Mouse (Mus musculus) Patski (cell line): ENCODE measurements around the gene Ptgs2. TPM values are rescaled to one million over a fixed set of nuclear protein-coding genes. Genes with fewer than 3 reads are reported as not detected.

ENCODE experiments used
- ATAC-seq: fragments of 100-300 bp; one replicate; pipeline ENCODE4 v1.8.0; 2021
- CTCF ChIA-PET: fragments of 350-600 bp; sonication (Branson Sonifier 250); formaldehyde crosslinking; loops from one replicate; lab custom pipeline; 2022; ENCODE audit warnings: inconsistent platforms; lab: Charles Lee
- POLR2A ChIA-PET: fragments of 350-600 bp; sonication (Branson Sonifier 250); formaldehyde crosslinking; loops from one replicate; lab custom pipeline; 2022; ENCODE audit warnings: antibody characterized with exemption, inconsistent platforms; lab: Charles Lee
- DNase-seq: peaks from one replicate; pipeline ENCODE4 v3.0.0-alpha.2; 2011; ENCODE audit warnings: low read depth, low spot score
- H3K27me3 ChIP-seq: fragments of 371-371 bp; one replicate; pipeline ENCODE4 v1.5.1; 2021
- CTCF ChIP-seq: fragments of 100-300 bp; IDR thresholded peaks from one replicate; pipeline ENCODE4 v1.5.1; 2021
- in situ Hi-C: fragments of 300-500 bp; cut with MboI; formaldehyde crosslinking; loops from 3 replicates; pipeline ENCODE4 v1.11.1; 2018; ENCODE audit warnings: low pct_unique_long_range_greater_than_20kb, mixed read lengths
- polyA plus RNA-seq: library from polyadenylated mRNA; unstranded; gene quantifications from one replicate; pipeline ENCODE4 v1.2.3, GENCODE M21; 2021

The Ptgs2 gene
- 2.4 TPM for polyA plus RNA-seq

DNA sequence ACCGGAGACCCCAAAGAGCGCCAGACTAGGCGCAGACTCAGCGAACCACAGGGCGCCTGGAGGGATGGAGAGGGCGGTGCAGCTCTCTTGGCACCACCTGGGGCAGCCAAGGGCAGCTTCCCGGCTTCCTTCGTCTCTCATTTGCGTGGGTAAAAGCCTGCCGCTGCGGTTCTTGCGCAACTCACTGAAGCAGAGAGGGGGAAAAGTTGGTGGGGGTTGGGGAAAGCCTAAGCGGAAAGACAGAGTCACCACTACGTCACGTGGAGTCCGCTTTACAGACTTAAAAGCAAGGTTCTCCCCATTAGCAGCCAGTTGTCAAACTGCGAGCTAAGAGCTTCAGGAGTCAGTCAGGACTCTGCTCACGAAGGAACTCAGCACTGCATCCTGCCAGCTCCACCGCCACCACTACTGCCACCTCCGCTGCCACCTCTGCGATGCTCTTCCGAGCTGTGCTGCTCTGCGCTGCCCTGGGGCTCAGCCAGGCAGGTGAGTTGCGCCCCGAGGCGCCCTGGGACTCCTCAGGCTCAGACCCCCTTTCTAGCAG lies at the start of gene Ptgs2:
TSS of gene Ptgs2 (plus strand) at position 242 of the 544 bp plus-strand sequence.
- ATAC-seq (peak; percentile 93), DNase-seq (peak; percentile 38)
- in situ Hi-C loops: loop anchor here (10.0 to 25.0 kb wide), 3 partner anchors 155 to 287 kb away; partner anchors contain the start of genes Odr4 and Tpr
- H3K27me3 ChIP-seq: no peaks in the 10 kb centered on the region
- POLR2A ChIA-PET: no interaction called here
- CTCF ChIA-PET: interaction anchor here (0.9 to 1.5 kb wide), 7 partner anchors 10 to 241 kb away, joined by 3 to 6 read pairs (median 4); no protein-coding TSS in a partner anchor
- TF ChIP-seq CTCF: peak; percentile 53

- no peak for ATAC-seq
Observed at GRCm38 (mm10) chr1:150050256-150050655, 49.6 kb upstream of the Ptgs2 start.

DNA sequence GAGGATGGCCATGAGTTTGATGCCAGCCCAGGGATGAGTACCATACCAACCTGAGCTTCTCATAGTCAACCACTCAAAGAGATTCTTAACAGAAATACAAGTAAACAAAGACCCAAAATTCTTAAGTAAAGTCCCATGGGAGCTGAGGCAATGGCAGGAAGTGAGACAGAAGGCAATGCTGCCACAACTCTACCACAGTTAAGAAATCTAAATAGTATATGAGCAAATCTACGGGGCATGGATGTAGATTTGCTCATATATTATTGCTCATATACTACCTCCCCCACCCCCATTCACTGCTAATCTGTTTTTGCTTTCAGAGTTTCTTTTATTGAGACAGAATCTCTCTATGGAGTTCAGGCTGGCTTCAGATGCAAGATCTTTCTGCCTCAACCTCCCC lies 34.1 kb upstream of the Ptgs2 start:
- TF ChIP-seq CTCF: no peak
- ATAC-seq (no peak), DNase-seq (no peak)
- in situ Hi-C loops: no loop called here
- POLR2A ChIA-PET: no interaction called here
- CTCF ChIA-PET: no interaction called here
- H3K27me3 ChIP-seq: no peaks in the 10 kb centered on the region

More at GRCm38 (mm10) chr1:150050256-150050655, 49.6 kb upstream of the Ptgs2 start:
- ChIA-PET CTCF (no interaction called here), POLR2A (no interaction called here)
- H3K27me3 ChIP-seq: no peaks in the 10 kb centered on the region
- DNase-seq: no peak
- TF ChIP-seq CTCF: no peak
- in situ Hi-C loops: no loop called here

- ChIA-PET POLR2A (no interaction called here), CTCF (no interaction called here)
- H3K27me3 ChIP-seq: no peaks in the 10 kb centered on the region
- in situ Hi-C loops: no loop called here
- no peak for DNase-seq
- no peak for ATAC-seq
- TF ChIP-seq CTCF: no peak
Observed at GRCm38 (mm10) chr1:150072880-150073279, 27.0 kb upstream of the Ptgs2 start.

GRCm38 (mm10) chr1:150074609-150075008 lies 25.2 kb upstream of the Ptgs2 start:
- no peak for ATAC-seq
- in situ Hi-C loops: no loop called here
- DNase-seq: no peak
- CTCF ChIA-PET: interaction anchor here (1.3 to 1.5 kb wide), 2 partner anchors 13 to 318 kb away, joined by 3 to 6 read pairs; partner anchors contain the start of gene Tpr
- POLR2A ChIA-PET: no interaction called here
- TF ChIP-seq CTCF: no peak
- H3K27me3 ChIP-seq: no peaks in the 10 kb centered on the region

GRCm38 (mm10) chr1:150089040-150089692 lies 10.7 kb upstream of the Ptgs2 start:
- ChIA-PET CTCF (interaction anchor here (0.6 kb wide), 1 partner anchor 9 kb away, joined by 3 read pairs; no protein-coding TSS in a partner anchor), POLR2A (no interaction called here)
- DNase-seq (no peak), ATAC-seq (no peak)
- in situ Hi-C loops: no loop called here
- TF ChIP-seq CTCF: no peak
- H3K27me3 ChIP-seq: no peaks in the 10 kb centered on the region

DNA sequence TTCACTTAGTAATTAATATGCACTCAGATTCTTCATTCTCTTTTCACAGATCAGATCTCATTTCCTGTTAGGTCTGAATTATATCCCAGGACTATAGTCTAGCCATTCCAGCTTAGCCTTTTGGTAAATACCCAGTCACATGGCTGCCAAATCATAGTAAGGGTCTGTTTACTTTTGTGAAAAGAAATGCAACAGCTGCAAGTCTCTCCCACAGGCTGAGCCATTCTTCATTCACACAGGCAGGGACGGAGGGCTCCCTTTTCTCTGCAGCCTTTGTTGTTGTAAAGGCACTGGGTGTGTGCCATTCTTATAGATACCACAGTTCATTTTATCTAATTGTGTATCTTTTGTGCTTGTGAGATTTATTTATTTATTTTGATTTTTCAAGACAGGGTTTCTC lies 9.6 kb upstream of the Ptgs2 start:
- TF ChIP-seq CTCF: no peak
- CTCF ChIA-PET: interaction anchor here (0.8 to 1.0 kb wide), 2 partner anchors 10 to 21 kb away, joined by 3 read pairs; partner anchors contain the start of gene Ptgs2
- in situ Hi-C loops: loop anchor here (10.0 kb wide), 2 partner anchors 165 to 255 kb away; no protein-coding TSS in a partner anchor
- ATAC-seq (no peak), DNase-seq (no peak)
- no peaks in the 10 kb centered on the region for H3K27me3 ChIP-seq
- POLR2A ChIA-PET: no interaction called here

GRCm38 (mm10) chr1:150097036-150097435 lies 2.8 kb upstream of the Ptgs2 start:
- no peak for ATAC-seq
- H3K27me3 ChIP-seq: no peaks in the 10 kb centered on the region
- POLR2A ChIA-PET: no interaction called here
- DNase-seq: no peak
- CTCF ChIA-PET: no interaction called here
- in situ Hi-C loops: loop anchor here (10.0 kb wide), 2 partner anchors 158 to 262 kb away; no protein-coding TSS in a partner anchor
- no peak for TF ChIP-seq CTCF

DNA sequence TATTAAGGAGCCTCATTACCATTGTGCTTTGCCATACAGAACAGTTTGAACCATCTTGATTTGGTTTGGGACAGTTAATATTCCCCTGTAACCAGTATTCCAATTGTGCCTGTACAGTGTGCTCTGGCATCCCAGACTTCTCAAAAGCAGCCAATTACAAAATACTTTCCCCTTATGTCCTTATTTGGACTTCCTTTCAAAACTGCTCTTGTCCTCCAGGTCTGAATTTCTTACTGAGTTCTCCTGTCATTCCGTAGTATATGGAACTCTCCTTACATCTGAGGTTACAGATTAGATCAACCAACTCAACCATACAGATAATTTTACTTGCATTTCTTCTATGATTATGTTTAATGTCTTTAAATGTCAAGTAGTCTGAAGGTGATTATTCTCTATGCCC lies 2.1 kb upstream of the Ptgs2 start:
- in situ Hi-C loops: loop anchor here (10.0 kb wide), 2 partner anchors 157 to 263 kb away; no protein-coding TSS in a partner anchor
- POLR2A ChIA-PET: no interaction called here
- CTCF ChIA-PET: interaction anchor here (0.7 kb wide), 2 partner anchors 8 to 160 kb away, joined by 3 read pairs; no protein-coding TSS in a partner anchor
- no peak for ATAC-seq
- no peak for DNase-seq
- TF ChIP-seq CTCF: no peak
- H3K27me3 ChIP-seq: no peaks in the 10 kb centered on the region

GRCm38 (mm10) chr1:150099374-150099773 lies 457 bp upstream of the Ptgs2 start:
- ChIA-PET CTCF (interaction anchor here (0.9 to 1.5 kb wide), 7 partner anchors 9 to 240 kb away, joined by 3 to 6 read pairs (median 4); no protein-coding TSS in a partner anchor), POLR2A (no interaction called here)
- DNase-seq: no peak
- in situ Hi-C loops: loop anchor here (10.0 kb wide), 2 partner anchors 155 to 265 kb away; no protein-coding TSS in a partner anchor
- peak; percentile 52 for ATAC-seq
- H3K27me3 ChIP-seq: no peaks in the 10 kb centered on the region
- no peak for TF ChIP-seq CTCF
